Mouse (Mus musculus) olfactory bulb, adult 2 months (tissue): ENCODE measurements around the gene Zw10.

Experiments used
- CTCF ChIP-seq: fragments of 200-500 bp; IDR thresholded peaks from 2 replicates; pipeline ENCODE4 v1.5.1; 2012; ENCODE audit warnings: low read depth, mild to moderate bottlenecking, low read length, moderate library complexity; ENCODE audit not compliant: insufficient read depth
- POLR2A ChIP-seq: fragments of 200-500 bp; IDR thresholded peaks from 2 replicates; pipeline ENCODE4 v1.6.1; 2012; ENCODE audit warnings: mild to moderate bottlenecking, low read depth, low read length, moderate library complexity; ENCODE audit not compliant: insufficient read depth

DNA sequence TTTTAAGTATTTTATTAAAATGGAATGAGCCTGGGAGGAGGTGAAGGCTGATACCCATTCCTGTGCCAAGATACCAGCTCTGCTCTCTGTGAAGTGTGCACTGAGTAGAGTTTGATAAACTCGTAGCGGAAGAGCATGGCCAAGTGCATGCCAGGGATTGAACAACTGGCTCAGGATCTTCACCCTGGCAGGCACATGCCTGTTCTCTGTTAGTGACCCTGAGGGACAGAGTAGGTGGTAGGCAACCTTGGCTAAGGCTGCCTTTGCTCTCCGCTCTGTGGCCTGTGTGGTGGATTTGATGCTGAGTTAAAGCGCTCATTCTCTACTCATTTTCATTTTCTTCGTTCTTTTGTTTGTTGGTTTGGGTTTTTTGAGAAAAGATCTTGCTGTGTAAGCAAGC is 34.1 kb upstream of the Zw10 start:
- TF ChIP-seq POLR2A (no peak), CTCF (no peak)
